Mouse (Mus musculus) left cerebral cortex, adult 6 months (tissue): ENCODE data around the gene Epas1. TPM values are rescaled to one million over a fixed set of nuclear protein-coding genes. Genes with fewer than 3 reads are reported as not detected.

Experiments
- long read RNA-seq, 2 experiments: library from polyadenylated mRNA; unstranded; transcript quantifications; one replicate each; pipeline ENCODE4 v2.0.0; 2019 to 2020
- polyA plus RNA-seq: library from polyadenylated mRNA; unstranded; fragments of <200 nt; fragmentation: Nextera tagmentation; gene quantifications from 2 replicates; pipeline ENCODE4 v1.2.3, GENCODE M21; 2021

The Epas1 gene
- polyA plus RNA-seq, result 15.5 and 35.8 TPM in 2 replicates
- long read RNA-seq, experiment 1, full-length matches to known transcripts, result 11 of 41 reads
- long read RNA-seq, experiment 1, partial matches to known transcripts, result 28 of 41 reads
- long read RNA-seq, experiment 1, other reads (novel, unspliced or antisense), result 2 of 41 reads
- long read RNA-seq, experiment 2, full-length matches to known transcripts, result 1 of 24 reads
- long read RNA-seq, experiment 2, partial matches to known transcripts, result 23 of 24 reads
- long read RNA-seq, experiment 2, other reads (novel, unspliced or antisense), result 0 of 24 reads

DNA sequence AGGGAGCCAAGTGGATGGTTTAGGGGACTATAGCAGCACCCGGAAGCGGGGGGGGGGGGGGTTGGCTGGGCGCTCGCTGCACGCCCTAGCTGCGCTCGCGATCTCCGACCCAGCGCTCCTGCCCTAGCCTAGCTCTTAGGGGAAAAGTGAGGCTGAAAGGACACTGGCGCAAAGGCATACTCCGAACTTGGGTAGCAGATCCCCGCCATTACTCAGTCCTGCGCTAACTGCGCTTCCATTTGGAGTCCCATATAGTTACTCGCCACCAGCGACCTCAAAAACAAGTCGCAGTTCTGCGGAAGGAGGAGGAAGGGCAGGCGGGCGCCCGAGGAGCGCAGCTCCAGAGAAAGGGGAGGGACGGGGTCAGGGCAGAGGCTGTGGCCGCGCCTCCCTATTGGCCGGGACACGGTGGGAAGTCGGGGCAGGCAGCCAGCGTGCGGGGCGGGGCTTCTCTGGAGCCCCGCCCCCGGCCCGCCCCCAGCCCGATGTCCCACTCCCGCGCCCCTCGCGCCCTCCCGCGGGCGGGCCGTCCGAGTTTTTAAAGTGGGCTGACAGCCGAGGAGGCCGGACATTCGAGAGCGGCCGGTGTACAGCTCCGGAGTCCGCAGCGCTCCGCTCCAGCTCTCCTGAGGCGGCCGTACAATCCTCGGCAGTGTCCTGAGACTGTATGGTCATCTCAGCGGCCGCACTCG, at the start of gene Epas1:
Epas1 (plus strand) TSS at position 571 of the 692 bp plus-strand sequence.

Other genes starting within 250 kb of the Epas1 start
- not detected in 2 replicates for gene Gm10309, start 248.5 kb upstream of the Epas1 start, polyA plus RNA-seq
- not detected in 2 replicates for gene Tmem247, start 163.6 kb downstream of the Epas1 start, polyA plus RNA-seq
- not detected in 2 replicates for gene Atp6v1e2, start 194.2 kb downstream of the Epas1 start, polyA plus RNA-seq
- gene Rhoq, start 209.4 kb downstream of the Epas1 start, polyA plus RNA-seq, result 2.6 and 3.6 TPM in 2 replicates